Mouse (Mus musculus): Measurements from ENCODE around the gene Tmem69.

DNA sequence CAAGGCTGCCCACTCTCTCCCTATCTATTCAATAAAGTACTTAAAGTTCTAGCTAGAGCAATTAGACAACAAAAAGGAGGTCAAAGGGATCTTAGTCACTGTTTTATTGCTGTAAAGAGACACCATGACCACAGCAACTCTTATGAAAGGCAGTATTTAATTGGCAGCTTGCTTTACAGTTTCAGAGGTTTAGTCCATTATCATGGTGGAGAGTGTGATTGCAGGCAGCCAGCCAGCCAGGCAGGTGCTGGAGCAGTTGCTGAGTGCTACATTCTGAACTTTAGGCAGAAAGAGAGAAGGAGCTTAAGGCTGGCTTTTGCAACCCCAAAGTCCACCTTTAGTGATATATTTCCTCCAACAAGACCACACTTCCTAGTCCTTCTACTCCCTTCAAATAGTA lies 19.4 kb downstream of the Tmem69 start:
- TF ChIP-seq GATA1 (IDR thresholded peaks at IDR 0.05; ENCODE audit: borderline replicate concordance, low read length) (no peak), FLI1 (IDR thresholded peaks at IDR 0.05; ENCODE audit: low read length) (no peak)

All from megakaryocyte, embryonic 14.5 days (primary cell).